Mouse (Mus musculus) CH12.LX (cell line): Measurements from ENCODE around the gene Kcnip4.

Experiments used
- CTCF ChIP-seq, 2 experiments: IDR thresholded peaks in 1 of 2; conservative IDR thresholded peaks in 1 of 2; 2 replicates each; pipeline ENCODE4 v1.5.1; 2011 to 2012; ENCODE audit warnings: low read depth in 2 of 2, low read length in 2 of 2, improper control_type of control experiment in 1 of 2, inconsistent platforms in 1 of 2, mild to moderate bottlenecking in 1 of 2, moderate library complexity in 1 of 2
- EP300 ChIP-seq: IDR thresholded peaks from 2 replicates; pipeline ENCODE4 v1.6.1; 2011; ENCODE audit warnings: low read length, improper control_type of control experiment
- POLR2A ChIP-seq: IDR thresholded peaks from 2 replicates; pipeline ENCODE4 v1.6.1; 2011; ENCODE audit warnings: low read depth, mild to moderate bottlenecking, improper control_type of control experiment, low read length

DNA sequence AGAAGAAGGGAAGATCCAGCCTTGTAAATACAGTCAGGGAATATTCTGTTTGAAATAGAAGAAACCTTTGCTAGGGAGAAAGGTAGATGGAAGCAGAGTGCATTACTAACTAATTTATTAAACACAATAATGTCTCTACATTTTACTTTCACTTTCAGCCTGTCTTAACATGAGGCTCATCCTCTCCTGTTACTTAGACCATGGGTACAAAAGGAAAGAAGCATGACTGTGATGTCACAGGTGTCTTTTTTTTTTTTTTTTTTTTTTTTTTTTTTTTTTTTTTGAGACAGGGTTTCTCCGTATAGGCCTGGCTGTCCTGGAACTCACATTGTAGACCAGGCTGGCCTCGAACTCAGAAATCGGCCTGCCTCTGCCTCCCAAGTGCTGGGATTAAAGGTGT, 864.7 kb downstream of the Kcnip4 start:
- TF ChIP-seq EP300 (no peak), CTCF (conservative IDR thresholded peaks at IDR 0.05 in 1 of 2, IDR thresholded peaks at IDR 0.05 in 1 of 2; ENCODE audit: low read depth in 2 of 2, low read length in 2 of 2) (no peak), POLR2A (no peak)
